Mouse (Mus musculus): ENCODE data around the gene Dmgdh.

Gene Dmgdh

GRCm38 (mm10) chr13:93711226-93711625 lies 37.0 kb downstream of the Dmgdh start:
- no peak for DNase-seq

GRCm38 (mm10) chr13:93712362-93712761 lies 38.1 kb downstream of the Dmgdh start:
- DNase-seq: no peak

GRCm38 (mm10) chr13:93713826-93714225 lies 39.6 kb downstream of the Dmgdh start:
- DNase-seq: no peak

GRCm38 (mm10) chr13:93717113-93717512 lies 42.9 kb downstream of the Dmgdh start:
- DNase-seq: no peak

- peak; percentile 83 for DNase-seq
These were observed 44.7 kb downstream of the Dmgdh start for GRCm38 (mm10) chr13:93718948-93719347.

GRCm38 (mm10) chr13:93721916-93722315 lies 47.7 kb downstream of the Dmgdh start:
- no peak for DNase-seq

- DNase-seq: no peak
These were observed 49.2 kb downstream of the Dmgdh start for GRCm38 (mm10) chr13:93723455-93723854.

- DNase-seq: no peak
These were observed 50.0 kb downstream of the Dmgdh start for GRCm38 (mm10) chr13:93724206-93724605.

GRCm38 (mm10) chr13:93735131-93735636 lies 61.0 kb downstream of the Dmgdh start:
- DNase-seq: no peak

GRCm38 (mm10) chr13:93744118-93744517 lies 69.9 kb downstream of the Dmgdh start:
- DNase-seq: no peak

- no peak for DNase-seq
These were observed 78.6 kb downstream of the Dmgdh start for GRCm38 (mm10) chr13:93752597-93753400.

- DNase-seq: no peak
These were observed 80.9 kb downstream of the Dmgdh start for GRCm38 (mm10) chr13:93755084-93755483.

GRCm38 (mm10) chr13:93756674-93757073 lies 82.4 kb downstream of the Dmgdh start:
- no peak for DNase-seq

- DNase-seq: no peak
These were observed 83.3 kb downstream of the Dmgdh start for GRCm38 (mm10) chr13:93757514-93757913.

GRCm38 (mm10) chr13:93758149-93758898 lies 84.1 kb downstream of the Dmgdh start:
- DNase-seq: no peak

- DNase-seq: no peak
These were observed 87.6 kb downstream of the Dmgdh start for GRCm38 (mm10) chr13:93761831-93762230.

GRCm38 (mm10) chr13:93762879-93763278 lies 88.6 kb downstream of the Dmgdh start:
- DNase-seq: no peak

GRCm38 (mm10) chr13:93764321-93764973 lies 90.2 kb downstream of the Dmgdh start:
- no peak for DNase-seq

GRCm38 (mm10) chr13:93771031-93771587 lies 96.9 kb downstream of the Dmgdh start:
- DNase-seq: no peak

- peak; percentile 73 for DNase-seq
These were observed 97.5 kb downstream of the Dmgdh start, which contains the start of gene Arsb for GRCm38 (mm10) chr13:93771588-93772278. Gene Arsb (plus strand): TSS chr13:93771630.

- no peak for DNase-seq
These were observed 98.0 kb downstream of the Dmgdh start for GRCm38 (mm10) chr13:93772279-93772636.

GRCm38 (mm10) chr13:93772861-93773260 lies 98.6 kb downstream of the Dmgdh start:
- no peak for DNase-seq

All from right cerebral cortex, postnatal 14 days (tissue).